Mouse (Mus musculus): Measurements from ENCODE around the gene Samd4.

GRCm38 (mm10) chr14:47086123-47086522 lies 203.5 kb downstream of the Samd4 start:
- TF ChIP-seq POLR2A (IDR thresholded peaks at IDR 0.05; ENCODE audit: low read depth, low read length) (no peak), CTCF (conservative IDR thresholded peaks at IDR 0.05; ENCODE audit: insufficient read depth, insufficient read length, low read depth, low read length) (no peak)

All from kidney, adult 2 months (tissue).